Mouse (Mus musculus): Measurements from ENCODE around the gene Aldh3b1.

GRCm38 (mm10) chr19:3942315-3942714, 12.7 kb upstream of the Aldh3b1 start:
- TF ChIP-seq CTCF (IDR thresholded peaks at IDR 0.05; ENCODE audit: borderline replicate concordance, extremely low read depth, insufficient read depth, insufficient read length) (no peak), POLR2A (IDR thresholded peaks at IDR 0.05; ENCODE audit: borderline replicate concordance, extremely low read depth, insufficient read depth, insufficient read length, poor library complexity, severe bottlenecking) (no peak)

All from brain, embryonic 14.5 days (tissue).